Mouse (Mus musculus) myocyte (in vitro differentiated cells): ENCODE results near the gene Slc39a13.

Experiments
- POLR2A ChIP-seq: IDR thresholded peaks from one replicate; pipeline ENCODE4 v1.6.1; 2011; ENCODE audit warnings: low read depth, mild to moderate bottlenecking, control low read depth, moderate library complexity; ENCODE audit not compliant: insufficient read length
- POLR2AphosphoS2 ChIP-seq: IDR thresholded peaks from one replicate; pipeline ENCODE4 v1.6.1; 2011; ENCODE audit warnings: low read depth, control low read depth; ENCODE audit not compliant: insufficient read length
- TCF12 ChIP-seq: IDR thresholded peaks from one replicate; pipeline ENCODE4 v1.6.1; 2011; ENCODE audit warnings: mild to moderate bottlenecking, control low read depth; ENCODE audit not compliant: poor library complexity, insufficient read depth, severe bottlenecking

- TF ChIP-seq POLR2A (no peak), POLR2AphosphoS2 (no peak), TCF12 (no peak)
Measured at GRCm38 (mm10) chr2:91118647-91119046, 48.4 kb upstream of the Slc39a13 start.
